In genomic region chrX:12090871-12091404, GRCm38 (mm10) we compare ENCODE assay signal across 8 mouse cellular contexts.
DNase-seq lines count a peak whose midpoint lies in the region; ATAC-seq lines count a peak whose summit lies in the region.

No protein-coding gene starts in this region.

- peak overlapping the region; percentile 83 for H3K4me2 ChIP-seq in forebrain, embryonic 12.5 days
- peak overlapping the region; percentile 81 for H3K4me2 ChIP-seq in neural tube, embryonic 15.5 days

- H3K9ac ChIP-seq in forebrain, embryonic 12.5 days: peak overlapping the region; percentile 68
- peak overlapping the region; percentile 44 for H3K9ac ChIP-seq in neural tube, embryonic 15.5 days (replicated peaks)

- WGBS in forebrain, embryonic 12.5 days: 2% methylated on average over 33 of the region's 47 CpGs
- whole genome bisulfite sequencing in neural tube, embryonic 15.5 days: under 1% methylated on average over 27 of the region's 47 CpGs

- no peaks in the 10 kb centered on the region for H3K9me3 ChIP-seq in forebrain, embryonic 12.5 days
- no peaks in the 10 kb centered on the region for H3K9me3 ChIP-seq in neural tube, embryonic 15.5 days (replicated peaks)

- intact Hi-C loops in heart, postnatal 10 days (cut with DNase I): no loop called here

- peak; percentile 37 for ATAC-seq in forebrain, embryonic 12.5 days (ENCODE audit: low FRiP score)
- ATAC-seq in neural tube, embryonic 15.5 days (ENCODE audit: low FRiP score): peak; percentile 39; the same call in 1 of the 2 replicates

- H3K36me3 ChIP-seq in forebrain, embryonic 12.5 days (replicated peaks): no peaks in the 10 kb centered on the region
- H3K36me3 ChIP-seq in neural tube, embryonic 15.5 days: no peaks in the 10 kb centered on the region

- peaks cover 90% of the 10 kb centered on the region for H3K27me3 ChIP-seq in forebrain, embryonic 12.5 days
- peaks cover 52% of the 10 kb centered on the region for H3K27me3 ChIP-seq in neural tube, embryonic 15.5 days (replicated peaks)

- peak overlapping the region; percentile 50 for H3K4me3 ChIP-seq in forebrain, embryonic 12.5 days (replicated peaks)
- peak overlapping the region; percentile 47 for H3K4me3 ChIP-seq in neural tube, embryonic 15.5 days (replicated peaks)

- peaks cover 37% of the 10 kb centered on the region for H3K4me1 ChIP-seq in forebrain, embryonic 12.5 days
- H3K4me1 ChIP-seq in neural tube, embryonic 15.5 days: peaks cover 40% of the 10 kb centered on the region

- peak overlapping the region; percentile 97 for H3K27ac ChIP-seq in forebrain, embryonic 12.5 days
- H3K27ac ChIP-seq in neural tube, embryonic 15.5 days (replicated peaks): peak overlapping the region; percentile 94

- peak; percentile 79 for DNase-seq in CD4-positive, CD25-positive, alpha-beta regulatory T cell, adult 2 months (ENCODE audit: low read depth, low spot score)
- peak; percentile 89 for DNase-seq in brain, adult 2 months (ENCODE audit: low read depth, low spot score)
- DNase-seq in heart, postnatal 10 days: peak; percentile 79 to 85
- DNase-seq in kidney, postnatal 25 days: peak; percentile 81 to 90
- DNase-seq in lung, adult 18-20 months: peak; percentile 78 to 79
- DNase-seq in thymus, postnatal 0 days (ENCODE audit: low spot score): peak; percentile 74

Comparison
In these comparisons a context has a peak if more than half of its experiments do, and no peak if none do; other contexts are left out.
1. Peak in every context shown above with its lines: DNase-seq, ATAC-seq, H3K4me3 ChIP-seq and H3K27ac ChIP-seq.